Mouse (Mus musculus) gastrocnemius, postnatal 25 days (tissue): ENCODE data around the gene Vmn1r116. TPM values are rescaled to one million over a fixed set of nuclear protein-coding genes. Genes with fewer than 3 reads are reported as not detected.
"Not testable (repeated sequence)": the region's sequence is repeated elsewhere in the genome, so short reads cannot be mapped to it uniquely, and the experiment has no call there.

Experiments
- DNase-seq: peaks from one replicate; pipeline ENCODE4 v3.0.0; 2022
- long read RNA-seq, 2 experiments: library from polyadenylated mRNA; stranded (forward); transcript quantifications; one replicate each; pipeline ENCODE4 v2.0.0; 2021
- total RNA-seq, 2 experiments: library from RNA; stranded (reverse); gene quantifications; 1 replicate in 1 of 2; 2 replicates in 1 of 2; pipeline ENCODE4 v1.2.3; 2021

Vmn1r116 gene
- not detected for total RNA-seq
- long read RNA-seq, experiment 1: 0 reads
- long read RNA-seq, experiment 2: 0 reads

DNA sequence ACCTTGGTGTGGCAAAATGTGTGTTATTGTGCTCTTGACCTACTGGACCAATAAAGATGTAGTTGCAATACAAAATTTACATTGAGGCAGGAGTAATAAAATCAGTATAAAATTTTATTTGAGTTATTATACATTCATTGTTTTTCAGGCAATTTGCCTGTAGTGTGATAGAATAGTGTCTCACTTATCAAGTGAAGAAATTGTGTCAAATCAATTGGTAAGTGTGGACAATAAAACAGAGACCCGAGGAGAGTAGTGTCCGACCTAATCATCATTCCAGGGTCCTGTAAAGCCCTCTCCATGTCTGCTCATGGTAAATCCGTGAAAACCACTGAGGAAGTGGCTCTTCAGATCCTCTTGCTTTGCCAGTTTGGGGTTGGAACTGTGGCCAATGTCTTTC, at the start of gene Vmn1r116:
Gene Vmn1r116 (plus strand): TSS at position 301 of the 400 bp plus-strand sequence.
- DNase-seq: not testable (repeated sequence)

DNA sequence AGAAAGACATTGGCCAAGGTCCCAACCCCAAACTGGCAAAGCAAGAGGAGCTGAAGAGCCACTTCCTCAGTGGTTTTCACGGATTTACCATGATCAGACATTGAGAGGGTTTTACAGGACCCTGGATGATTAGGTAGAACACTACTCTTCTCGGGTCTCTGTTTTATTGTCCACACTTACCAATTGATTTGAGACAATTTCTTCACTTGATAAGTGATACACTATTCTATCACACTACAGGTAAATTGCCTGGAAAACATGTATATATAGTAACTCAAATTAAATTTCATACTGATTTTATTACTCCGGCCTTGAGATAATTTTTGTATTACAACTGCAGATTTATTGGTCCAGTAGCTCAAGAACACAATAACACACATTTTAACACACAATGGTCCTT, 27.2 kb upstream of the Vmn1r116 start, which contains the start of gene Vmn1r115:
Gene Vmn1r115 (minus strand): TSS at position 101 of the 400 bp plus-strand sequence.
- not testable (repeated sequence) for DNase-seq

DNA sequence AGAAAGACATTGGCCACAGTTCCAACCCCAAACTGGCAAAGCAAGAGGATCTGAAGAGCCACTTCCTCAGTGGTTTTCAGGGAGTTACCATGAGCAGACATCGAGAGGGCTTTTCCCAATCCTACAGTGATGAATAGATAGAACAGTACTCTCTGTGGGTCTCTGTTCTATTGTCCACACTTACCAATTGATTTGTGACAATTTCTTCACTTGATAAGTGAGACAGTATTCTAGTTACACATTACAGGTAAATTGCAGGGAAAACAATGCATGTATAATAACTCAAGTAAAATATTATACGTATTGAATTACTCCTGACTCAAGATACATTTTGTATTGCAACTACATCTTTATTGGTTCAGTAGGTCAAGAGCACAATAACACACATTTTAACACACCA, 12.0 kb downstream of the Vmn1r116 start, which contains the start of gene Vmn1r117:
Gene Vmn1r117 (minus strand): TSS at position 101 of the 400 bp plus-strand sequence.
- DNase-seq: not testable (repeated sequence)

DNA sequence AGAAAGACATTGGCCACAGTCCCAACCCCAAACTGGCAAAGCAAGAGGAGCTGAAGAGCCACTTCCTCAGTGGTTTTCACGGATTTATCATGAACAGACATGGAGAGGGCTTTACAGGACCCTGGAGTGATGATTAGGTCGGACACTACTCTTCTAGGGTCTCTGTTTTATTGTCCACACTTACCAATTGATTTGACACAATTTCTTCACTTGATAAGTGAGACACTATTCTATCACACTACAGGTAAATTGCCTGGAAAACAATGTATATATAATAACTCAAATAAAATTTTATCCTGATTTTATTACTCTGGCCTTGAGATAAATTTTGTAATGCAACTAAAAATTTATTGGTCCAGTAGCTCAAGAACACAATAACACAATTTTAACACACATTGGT, 40.2 kb downstream of the Vmn1r116 start, which contains the start of gene Vmn1r118:
Gene Vmn1r118 (minus strand): TSS at position 101 of the 400 bp plus-strand sequence.
- not testable (repeated sequence) for DNase-seq

Other genes starting within 250 kb of the Vmn1r116 start
- not detected for gene Vmn1r107, start 203.3 kb upstream of the Vmn1r116 start, total RNA-seq
- gene Vmn1r111, start 169.0 kb upstream of the Vmn1r116 start, total RNA-seq: not detected
- gene Gm10668, start 141.6 kb upstream of the Vmn1r116 start, total RNA-seq: not detected
- gene Vmn1r112, start 101.1 kb upstream of the Vmn1r116 start, total RNA-seq: not detected
- not detected for gene Vmn1r113, start 85.0 kb upstream of the Vmn1r116 start, total RNA-seq
- not detected for gene Vmn1r114, start 60.1 kb upstream of the Vmn1r116 start, total RNA-seq
- gene Vmn1r115, start 27.3 kb upstream of the Vmn1r116 start, total RNA-seq: not detected
- not detected for gene Vmn1r117, start 11.9 kb downstream of the Vmn1r116 start, total RNA-seq
- not detected for gene Vmn1r118, start 40.1 kb downstream of the Vmn1r116 start, total RNA-seq
- gene Vmn1r119, start 140.2 kb downstream of the Vmn1r116 start, total RNA-seq: not detected
- not detected for gene Vmn1r120, start 181.5 kb downstream of the Vmn1r116 start, total RNA-seq
- gene Vmn1r121, start 226.3 kb downstream of the Vmn1r116 start, total RNA-seq: not detected